Mouse (Mus musculus) cerebellum, postnatal 14 days (tissue): ENCODE results near the gene Sytl1.

Experiments
- DNase-seq, 2 experiments: peaks; one replicate each; pipeline ENCODE4 v3.0.0; 2021; ENCODE audit warnings: mixed read lengths in 2 of 2

Gene Sytl1

DNA sequence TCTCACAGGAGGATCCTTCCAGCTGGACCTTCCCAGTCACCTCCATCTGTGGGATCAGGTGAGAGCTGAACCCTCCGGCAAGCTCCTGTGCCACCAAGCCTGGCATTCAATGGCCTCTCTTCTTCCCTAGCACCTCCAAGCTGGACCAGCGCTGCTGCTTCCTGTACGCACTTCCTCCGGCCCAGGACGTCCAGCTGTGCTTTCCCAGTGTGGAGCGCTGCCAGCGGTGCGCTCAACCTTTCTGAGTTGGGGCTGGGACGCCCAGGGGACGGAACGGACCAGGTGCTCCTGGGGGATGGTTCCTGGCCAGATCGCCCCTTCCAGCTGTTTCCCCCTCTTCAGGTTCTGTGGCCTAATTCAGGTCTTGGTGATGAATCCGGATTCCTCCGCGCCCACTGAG, 15.8 kb downstream of the Sytl1 start:
- DNase-seq: no peak

DNA sequence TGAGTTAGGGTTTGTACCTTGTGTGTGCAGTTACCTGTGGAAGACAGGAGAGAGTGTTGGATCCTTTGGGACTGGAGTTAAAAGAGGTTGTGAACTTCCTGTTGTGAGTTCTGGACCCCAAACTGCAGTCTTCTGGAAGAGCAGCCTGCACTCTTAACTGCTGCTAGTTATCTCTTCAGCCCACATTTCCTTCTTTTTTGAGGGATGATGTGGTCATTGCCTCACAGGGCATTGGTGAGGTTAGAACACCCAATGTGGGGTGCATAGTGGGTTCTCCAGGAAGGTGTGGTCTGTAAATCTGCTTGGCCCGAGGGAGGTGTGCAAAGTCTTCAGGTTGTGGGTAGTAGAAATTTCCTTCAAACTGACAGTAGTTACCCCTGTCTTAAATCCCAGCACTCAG, 18.6 kb downstream of the Sytl1 start:
- no peak for DNase-seq

DNA sequence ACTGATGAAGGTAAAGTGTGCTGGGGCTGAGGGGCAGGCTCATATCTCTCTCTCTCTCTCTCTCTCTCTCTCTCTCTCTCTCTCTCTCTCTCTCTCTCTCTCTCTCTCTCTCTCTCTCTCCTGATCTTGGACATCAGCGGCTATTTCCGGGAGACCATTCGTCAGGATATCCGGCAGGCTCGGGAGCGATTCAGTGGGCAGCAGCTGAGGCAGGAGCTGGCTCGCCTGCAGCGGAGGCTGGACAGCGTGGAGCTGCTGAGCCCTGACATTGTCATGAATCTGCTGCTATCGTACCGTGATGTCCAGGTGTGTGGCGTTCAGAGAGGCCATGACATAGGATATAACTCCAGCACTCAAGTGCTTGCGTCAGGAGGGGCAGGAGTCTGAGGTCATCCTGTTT, 19.4 kb downstream of the Sytl1 start:
- no peak for DNase-seq

DNA sequence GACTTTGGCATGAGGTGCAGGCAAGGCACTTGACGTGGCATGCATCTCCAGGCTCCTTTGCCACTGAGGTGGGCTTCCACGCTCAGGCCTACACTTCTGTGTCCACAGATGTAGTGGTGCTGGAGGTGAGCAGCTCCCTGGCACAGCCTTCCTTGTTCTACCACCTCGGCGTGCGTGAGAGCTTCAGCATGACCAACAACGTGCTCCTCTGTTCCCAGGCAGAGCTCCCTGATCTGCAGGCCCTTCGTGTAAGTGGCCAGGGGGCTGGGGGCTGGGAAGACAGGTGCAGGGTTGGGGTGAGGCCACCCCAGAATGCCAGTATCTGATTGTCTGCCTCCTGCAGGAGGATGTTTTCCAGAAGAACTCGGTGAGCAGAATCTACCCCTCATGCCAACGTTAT, 20.2 kb downstream of the Sytl1 start:
- DNase-seq: no peak

DNA sequence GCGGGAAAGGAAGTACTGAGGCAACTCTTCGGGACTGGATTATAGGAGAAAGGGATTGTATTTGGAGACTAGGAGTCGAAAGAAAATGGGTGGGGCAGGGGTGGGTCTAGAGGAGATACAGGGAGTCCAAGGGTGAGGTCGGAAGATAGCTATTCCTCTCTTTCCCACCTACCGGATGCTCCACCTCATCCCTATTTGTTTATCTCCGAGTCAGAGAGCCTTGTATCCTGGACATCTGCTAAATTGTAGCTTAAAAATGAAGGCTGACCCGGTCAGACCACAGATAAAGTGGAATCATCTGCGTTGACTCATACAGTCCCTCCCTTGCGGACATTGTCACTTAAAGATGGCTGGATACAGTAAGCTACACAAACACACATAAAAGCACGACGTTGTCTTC, 21.0 kb downstream of the Sytl1 start:
- DNase-seq: no peak

DNA sequence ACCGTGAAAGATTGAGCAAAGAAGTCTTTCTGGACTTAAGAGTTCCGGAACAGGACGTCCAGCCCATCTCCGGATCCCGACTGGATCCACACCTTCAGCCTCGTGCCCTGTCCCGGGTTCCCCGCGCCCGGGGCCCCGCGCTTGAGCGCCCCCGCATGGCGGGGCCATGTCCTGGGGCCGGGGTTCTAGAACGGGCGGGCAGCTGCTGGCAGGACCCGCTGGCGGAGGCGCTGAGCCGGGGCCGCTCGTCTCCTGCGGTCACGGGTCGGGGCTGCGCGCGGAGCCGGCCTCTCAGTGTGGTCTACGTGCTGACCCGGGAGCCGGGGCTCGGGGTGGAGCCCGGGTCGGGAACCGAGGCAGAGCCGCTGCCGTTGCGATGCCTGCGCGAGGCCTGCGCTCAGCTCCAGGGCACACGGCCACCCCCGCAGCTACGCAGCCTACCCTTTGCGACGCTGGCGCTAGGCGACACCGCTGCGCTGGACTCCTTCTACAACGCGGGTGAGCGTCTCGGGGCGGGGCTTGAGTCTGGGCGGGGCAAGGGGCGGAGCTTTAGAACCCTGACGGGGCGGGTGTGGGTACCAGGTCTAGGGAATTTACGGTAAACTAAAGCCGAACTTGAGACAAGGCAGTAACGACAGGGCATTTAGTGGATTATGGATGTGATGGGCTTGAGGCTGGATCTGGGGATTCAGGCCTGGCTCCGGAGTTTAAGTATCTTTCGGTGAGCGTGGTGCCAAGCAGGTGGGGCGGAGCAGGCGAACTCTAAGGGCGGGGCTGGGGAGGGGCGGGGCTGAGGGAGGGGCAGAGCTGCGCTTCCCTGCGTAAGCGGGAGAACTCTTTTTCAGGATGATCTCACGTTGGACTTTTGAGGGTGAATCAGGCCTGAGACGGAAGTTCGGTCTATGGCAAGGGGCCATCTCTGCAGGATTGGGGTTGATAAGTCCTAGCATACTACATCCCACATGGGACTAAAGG, 21.7 kb downstream of the Sytl1 start:
- peak; percentile 88 to 91 for DNase-seq

DNA sequence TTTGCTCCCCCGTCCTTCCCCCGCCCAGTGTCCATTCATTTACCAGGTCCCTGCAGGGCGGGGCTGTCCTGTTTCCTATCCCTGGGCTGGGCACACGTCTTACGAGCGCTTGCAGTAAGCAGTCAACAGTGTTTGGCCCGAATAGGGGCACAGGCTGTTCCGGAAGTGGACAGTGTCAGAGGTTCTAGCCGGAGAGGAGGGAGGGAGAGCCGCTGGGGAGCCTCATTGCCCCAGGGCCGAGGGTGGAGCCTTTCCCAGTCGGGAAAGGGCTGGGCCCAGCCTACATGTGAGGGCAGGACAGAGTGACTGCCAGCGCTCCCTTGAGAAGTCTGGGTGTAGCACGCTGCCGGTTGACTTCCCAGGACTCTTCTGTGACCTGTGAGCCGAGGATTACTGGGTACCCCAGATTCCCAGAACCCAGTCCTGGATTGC, 22.4 kb downstream of the Sytl1 start, which contains the start of gene Map3k6:
Gene Map3k6, plus strand, starts transcription at position 329 of the 432 bp plus-strand sequence.
- DNase-seq: no peak

DNA sequence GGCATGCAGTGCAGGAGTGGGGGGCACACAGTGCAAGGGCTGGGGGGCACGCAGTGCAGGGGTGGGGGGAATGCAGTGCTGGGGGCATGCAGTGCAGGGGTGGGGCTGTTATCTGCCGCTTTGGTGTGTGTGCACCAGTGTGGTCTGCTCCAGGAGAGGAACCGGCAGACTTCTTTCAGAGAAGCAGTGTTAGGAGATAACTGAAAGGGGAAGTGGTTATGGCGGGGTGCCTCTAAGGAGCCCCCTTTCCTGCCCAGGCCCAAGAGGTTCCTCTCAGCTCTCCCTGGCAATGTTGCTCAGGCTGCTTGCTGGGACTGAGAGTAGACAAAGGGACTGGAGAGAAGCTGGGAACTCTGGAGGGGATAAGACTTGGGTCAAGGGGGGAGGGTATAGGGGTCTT, 25.0 kb downstream of the Sytl1 start:
- DNase-seq: no peak

DNA sequence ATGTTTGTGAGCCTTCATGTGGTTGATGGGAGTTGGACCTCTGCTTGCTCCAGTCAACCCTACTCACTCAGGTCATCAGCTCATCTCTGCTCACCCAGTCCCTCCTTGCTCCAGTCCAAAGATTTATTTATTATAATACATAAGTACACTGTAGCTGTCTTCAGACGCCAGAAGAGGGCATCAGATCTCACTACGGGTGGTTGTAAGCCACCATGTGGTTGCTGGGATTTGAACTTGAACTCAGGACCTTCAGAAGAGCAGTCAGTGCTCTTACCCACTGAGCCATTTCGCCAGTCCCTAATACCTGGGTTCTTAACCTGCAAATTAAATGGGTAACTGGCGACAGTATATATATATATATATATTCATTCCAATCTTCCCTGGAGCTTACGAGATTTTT, 27.5 kb downstream of the Sytl1 start:
- DNase-seq: no peak

DNA sequence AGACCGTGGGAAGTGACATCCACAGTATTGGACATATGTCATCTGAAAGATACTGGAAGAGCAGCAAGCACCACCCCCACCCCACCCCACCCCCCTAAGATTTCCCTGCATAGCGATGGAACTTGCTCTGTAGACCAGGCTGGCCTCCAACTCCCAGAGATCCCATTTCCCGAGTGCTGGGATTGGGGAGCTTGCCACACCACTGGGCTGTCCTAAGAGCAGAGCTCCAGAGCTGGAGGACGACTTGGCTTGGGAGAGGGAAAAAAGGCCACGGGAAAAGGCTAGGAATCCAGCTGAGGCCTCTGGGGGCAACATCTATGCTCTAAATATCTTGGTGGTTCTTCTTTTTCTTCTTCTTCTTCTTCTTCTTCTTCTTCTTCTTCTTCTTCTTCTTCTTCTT, 28.1 kb downstream of the Sytl1 start:
- DNase-seq: no peak

DNA sequence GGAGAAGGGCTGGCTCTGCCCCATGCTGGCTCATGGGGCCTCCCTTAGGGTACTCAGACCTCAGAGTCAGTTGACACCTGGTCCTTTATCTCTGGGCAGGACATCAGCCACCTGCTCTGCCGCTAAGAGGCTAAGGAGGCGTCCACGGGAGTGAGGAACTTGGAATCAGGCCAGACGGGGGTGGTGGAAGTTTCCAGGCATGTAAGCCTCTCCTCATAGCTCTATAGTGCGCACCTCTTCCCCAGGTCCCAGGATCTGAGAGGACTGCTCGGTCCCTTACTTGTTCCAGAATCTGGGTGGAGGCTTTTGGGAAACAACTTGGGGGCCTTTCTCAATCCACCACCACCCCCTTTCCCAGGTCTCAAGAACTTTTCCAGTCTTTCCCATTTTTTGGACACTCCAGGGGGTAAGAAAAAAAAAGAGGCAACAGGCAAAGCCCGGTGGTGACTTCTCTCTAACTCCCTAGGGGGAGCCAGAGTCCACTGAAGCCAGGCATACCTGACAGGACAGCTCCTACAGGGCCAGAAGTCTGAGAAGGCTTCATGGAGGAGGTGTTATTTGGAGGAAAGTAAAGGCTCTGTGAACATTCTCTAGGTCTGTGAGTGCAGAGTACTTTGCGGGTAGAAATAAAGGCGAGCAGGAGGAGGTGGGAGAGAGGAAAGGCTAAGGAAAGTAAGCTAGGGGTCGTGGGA, 29.5 kb downstream of the Sytl1 start:
- DNase-seq: no peak

DNA sequence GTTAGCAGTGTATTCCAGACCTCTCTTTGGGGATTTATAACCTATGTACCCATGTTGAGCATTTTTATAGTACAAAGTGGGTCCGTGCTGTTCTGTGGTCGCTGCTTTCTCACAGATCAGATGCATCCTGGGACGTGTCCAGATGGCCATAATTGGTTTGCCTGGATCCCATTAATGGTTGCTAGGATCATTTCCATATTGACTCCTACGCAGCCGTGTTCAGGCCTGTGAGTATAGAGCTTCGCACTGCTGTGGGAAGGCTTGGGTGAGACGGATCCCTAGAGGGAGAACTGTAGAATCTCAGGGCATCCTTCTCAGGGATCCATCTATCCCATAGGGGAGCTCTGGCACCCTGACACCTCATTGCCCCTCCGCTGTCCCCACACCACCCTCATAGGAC, 33.3 kb downstream of the Sytl1 start:
- no peak for DNase-seq

DNA sequence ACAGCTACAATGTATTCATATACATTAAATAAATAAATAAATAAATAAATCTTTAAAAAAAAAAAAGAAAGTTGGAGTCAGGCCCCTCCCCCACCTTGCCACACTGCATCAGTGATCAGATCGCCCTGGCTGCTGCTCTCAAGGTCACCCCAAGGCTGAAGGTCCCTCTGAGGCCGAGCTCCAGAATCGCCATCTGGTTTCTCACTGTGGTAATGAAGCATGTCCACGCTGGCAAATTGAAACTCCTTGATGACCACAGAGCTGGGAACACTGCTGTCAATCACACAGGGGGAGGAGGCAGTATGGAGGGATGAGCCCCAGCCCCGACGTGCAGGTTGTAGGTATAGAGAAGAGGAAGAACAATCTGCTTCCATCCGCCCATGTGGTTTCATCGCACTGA, 35.3 kb downstream of the Sytl1 start:
- DNase-seq: peak; percentile 40 to 65

DNA sequence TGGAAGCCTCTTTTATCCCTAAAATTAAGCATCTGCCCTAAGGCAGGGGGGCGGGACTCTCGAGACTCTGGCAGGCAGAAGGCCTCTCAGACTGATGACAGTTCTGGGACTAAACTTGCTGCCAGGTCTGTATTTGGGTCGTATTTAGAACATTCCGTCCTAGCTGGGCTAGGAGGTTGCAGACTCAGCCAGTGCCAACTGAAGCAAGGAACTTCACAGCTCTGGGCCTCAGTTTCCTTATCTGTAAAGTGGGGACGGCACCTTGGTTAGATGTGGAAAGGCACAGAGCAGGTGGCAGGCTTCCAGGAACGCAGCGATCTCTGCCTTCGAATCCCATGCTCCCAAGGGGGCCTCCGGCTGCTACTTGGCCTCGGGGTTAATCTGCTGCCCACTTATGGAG, 36.8 kb downstream of the Sytl1 start:
- peak in 1 of 2 experiments; percentile 56 for DNase-seq

DNA sequence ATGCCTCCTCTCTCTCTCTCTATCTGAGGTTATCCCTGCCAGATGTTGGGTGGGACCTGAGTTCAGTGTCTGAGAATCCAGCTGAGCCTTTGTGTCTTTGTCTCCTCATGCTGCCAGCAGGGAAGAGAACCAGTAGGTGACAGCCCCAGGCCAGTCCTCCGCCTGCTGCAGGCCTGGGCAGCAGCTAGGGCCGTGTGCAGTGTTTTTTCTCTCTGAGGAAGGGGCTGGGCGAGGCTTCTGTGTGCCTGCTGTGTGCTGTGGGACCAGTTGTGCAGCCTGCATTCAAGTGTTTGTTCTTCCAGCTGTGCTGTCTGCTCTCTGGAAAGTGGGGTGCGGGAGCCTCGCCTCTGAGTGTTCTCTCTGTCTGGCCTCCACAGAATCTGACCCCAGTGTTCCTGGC, 39.0 kb downstream of the Sytl1 start:
- DNase-seq: no peak

DNA sequence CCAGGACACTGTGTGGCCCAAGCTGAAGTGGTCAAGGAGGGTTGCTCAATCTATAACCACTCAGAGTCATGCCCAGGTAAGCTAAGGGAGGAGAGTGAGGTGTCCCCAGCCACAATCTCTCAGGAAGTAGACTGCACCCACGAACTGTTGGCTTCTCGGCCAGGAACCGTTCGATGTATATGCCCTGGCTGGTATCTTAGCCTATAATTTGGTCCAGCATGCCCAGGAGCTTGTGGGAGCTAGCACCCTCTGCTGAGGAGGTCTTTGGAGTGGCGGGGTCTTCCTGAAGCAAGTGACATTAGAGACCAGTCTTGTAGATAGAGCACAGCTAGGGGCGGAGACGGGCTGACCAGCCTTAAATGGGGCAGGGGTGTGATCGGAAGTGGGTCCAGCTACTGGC, 41.2 kb downstream of the Sytl1 start:
- DNase-seq: no peak

DNA sequence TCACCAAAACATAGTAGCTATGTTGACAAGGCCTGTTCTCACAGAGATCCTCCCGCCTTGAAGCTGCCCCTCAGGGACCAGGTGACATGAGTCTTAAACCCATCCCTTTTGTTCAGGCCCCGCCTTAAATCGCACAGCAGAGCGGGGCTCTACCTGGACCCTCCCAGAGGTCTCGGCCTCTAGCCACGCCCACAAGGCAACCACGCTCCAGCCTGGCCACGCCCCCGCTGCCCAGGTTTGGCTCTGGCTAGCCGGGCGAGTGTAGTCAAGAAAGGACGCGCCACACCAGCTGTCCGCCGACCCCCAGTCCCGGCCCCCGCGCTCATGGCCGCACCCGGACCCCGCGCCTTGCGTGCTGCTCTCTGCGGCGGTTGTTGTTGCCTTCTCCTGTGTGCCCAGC, 42.3 kb downstream of the Sytl1 start:
- DNase-seq: peak; percentile 37 to 47

DNA sequence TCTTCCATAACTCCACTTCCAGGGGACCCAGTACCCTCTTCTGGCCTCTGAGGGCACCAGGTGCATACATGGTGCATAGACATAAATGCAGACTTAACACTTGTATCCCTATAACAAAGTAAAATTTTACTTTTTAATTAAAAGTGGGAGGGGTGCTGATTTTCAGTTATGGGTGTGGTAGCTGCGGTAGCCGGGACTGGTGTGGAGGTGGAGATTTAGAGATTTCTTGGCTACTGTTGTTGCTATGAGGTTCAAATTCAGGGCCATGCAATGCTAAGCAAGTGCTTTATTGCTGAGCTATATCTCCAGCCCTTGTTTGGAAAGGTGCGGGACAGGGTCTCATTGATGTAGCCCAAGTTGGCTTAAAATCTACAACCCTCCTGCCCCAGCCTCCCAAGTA, 44.2 kb downstream of the Sytl1 start:
- DNase-seq: no peak

DNA sequence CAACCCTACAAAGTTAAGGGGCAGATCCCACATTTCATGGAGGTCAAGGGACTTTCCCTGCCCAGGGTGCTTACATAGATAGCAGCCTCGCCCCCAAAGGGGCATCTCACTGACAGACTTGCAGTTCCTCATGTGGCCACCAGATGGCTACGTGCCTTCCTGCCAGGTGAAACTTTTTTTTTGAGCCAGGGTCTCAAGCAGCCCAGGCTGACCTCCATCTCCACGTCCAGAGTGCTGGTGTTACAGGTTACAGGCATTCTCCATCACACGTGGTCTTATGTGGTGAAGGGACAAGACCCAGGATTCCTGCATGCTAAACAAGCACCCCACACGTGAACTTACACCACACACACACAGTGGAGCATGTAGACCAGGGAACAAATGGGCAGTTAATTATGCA, 45.3 kb downstream of the Sytl1 start:
- DNase-seq: peak; percentile 84 to 91

DNA sequence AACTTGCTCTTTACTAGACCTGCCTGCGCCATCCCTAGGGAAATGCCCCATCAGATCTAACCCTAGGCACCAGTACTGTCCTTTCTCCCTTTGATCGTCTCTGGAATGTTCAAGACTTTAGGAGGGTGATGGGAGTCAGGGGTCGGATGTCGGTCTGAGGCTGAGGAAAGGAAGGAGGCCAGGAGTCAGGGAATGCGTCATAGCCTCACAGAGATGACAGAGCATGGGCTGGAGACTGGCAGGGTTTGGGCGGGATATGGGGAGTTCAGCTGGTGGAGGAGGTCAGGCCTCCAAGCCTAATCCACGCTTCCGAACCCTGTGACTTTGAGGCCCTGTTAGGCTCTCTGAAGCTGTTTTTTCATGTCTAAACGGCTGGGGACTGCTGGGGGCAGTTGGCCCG, 49.3 kb downstream of the Sytl1 start:
- peak in 1 of 2 experiments; percentile 25 for DNase-seq

DNA sequence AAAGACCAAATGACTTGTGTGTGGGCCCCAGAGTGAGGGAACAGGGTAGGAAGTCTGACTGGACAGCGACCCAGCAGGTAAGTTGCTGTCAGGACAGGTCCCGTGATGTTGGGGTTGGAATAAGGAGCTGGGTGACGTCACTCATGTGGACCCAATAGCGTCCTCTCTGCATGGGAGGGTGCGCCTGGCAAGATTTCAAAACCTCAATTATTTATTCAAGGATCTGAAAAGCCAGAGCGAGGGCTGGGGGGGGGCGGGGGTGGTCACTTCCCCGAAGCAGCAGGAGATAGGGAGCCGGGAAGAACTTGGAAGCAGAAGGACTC, 49.7 kb downstream of the Sytl1 start:
- peak; percentile 59 to 72 for DNase-seq

DNA sequence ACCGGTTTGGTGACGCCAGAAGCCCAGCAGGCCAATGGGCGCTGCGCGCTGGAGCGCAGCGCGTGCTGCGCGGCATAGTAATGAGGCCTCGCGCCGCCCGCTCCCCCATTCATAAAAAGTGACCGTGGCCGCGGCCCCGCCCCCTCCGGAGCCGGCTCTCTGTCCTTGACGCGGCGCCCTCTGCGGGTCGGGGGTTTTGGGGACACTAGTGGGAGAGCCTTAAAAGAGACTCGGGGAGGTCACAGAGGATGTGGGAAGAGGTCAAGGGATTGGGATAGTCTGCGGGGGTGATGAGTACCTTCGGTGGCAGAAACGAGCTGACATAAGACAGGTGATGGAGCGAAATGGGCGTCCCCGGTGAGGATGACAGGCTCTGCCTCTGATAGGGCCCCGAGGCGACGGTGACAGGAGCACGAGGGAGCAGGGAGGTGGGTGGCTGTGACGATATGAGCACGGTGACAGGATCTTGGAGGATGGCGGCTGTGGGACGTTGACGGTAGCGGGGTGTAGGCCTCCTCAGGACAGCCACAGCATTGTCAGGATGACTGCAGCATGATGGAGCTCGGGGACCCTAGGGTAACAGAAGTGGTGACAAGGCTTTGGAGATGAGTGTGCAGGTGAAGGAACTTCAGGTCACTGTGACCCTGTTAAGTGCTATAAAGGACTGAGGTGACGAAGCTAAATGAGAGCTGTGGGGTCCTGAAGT, 50.2 kb downstream of the Sytl1 start:
- DNase-seq: peak; percentile 92 to 94

DNA sequence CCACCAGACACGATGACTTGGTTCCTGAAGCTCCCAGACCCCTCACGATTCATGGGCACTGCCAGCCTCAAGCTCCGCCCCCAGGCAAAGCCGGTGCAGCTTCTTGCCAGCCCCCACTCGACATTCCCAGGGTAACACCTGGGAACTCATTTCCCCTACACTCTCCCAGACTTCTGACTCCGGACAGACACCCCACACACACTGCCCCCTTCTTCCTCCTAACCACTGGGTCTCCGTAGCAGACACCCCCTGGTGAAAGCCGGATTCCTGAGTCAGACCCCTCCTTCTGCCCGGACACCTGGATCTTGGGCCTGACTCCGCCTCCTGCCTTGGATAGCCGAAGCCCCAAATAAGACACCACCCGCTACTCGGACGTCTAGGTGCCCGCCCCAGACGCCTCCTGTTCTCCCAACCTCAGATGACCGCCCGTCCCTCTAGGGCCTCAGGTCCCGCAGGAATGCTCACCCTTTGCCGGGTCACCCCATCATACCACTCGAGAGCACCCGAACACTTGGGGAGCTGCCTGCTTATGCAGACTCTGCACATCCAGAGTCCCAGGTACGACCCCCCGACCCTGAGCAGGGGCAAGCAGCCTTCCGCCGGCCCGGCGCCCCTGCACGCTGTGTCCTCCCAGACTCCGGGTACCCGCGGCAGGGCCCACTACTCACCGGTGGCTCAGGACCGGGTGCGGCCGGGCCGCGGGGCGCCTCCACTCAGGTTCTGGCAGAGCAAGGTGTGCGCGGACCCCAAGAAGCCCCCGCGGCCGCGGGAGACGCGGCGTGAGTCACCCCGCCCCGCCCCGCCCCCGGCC, 51.0 kb downstream of the Sytl1 start, which contains the start of the genes Cd164l2 and Gpr3:
Gene Cd164l2, plus strand, starts transcription at position 381 of the 811 bp plus-strand sequence.
Gene Gpr3, minus strand, starts transcription at position 786 of the 811 bp plus-strand sequence.
- peak; percentile 66 to 73 for DNase-seq
